Mouse (Mus musculus): ENCODE data around the gene Ptgdr2. TPM values are rescaled to one million over a fixed set of nuclear protein-coding genes. Genes with fewer than 3 reads are reported as not detected.

The Ptgdr2 gene
- total RNA-seq, 4 experiments from 2014 or later, result 0.09 to 0.27 (median 0.24) TPM; not detected in 1

DNA sequence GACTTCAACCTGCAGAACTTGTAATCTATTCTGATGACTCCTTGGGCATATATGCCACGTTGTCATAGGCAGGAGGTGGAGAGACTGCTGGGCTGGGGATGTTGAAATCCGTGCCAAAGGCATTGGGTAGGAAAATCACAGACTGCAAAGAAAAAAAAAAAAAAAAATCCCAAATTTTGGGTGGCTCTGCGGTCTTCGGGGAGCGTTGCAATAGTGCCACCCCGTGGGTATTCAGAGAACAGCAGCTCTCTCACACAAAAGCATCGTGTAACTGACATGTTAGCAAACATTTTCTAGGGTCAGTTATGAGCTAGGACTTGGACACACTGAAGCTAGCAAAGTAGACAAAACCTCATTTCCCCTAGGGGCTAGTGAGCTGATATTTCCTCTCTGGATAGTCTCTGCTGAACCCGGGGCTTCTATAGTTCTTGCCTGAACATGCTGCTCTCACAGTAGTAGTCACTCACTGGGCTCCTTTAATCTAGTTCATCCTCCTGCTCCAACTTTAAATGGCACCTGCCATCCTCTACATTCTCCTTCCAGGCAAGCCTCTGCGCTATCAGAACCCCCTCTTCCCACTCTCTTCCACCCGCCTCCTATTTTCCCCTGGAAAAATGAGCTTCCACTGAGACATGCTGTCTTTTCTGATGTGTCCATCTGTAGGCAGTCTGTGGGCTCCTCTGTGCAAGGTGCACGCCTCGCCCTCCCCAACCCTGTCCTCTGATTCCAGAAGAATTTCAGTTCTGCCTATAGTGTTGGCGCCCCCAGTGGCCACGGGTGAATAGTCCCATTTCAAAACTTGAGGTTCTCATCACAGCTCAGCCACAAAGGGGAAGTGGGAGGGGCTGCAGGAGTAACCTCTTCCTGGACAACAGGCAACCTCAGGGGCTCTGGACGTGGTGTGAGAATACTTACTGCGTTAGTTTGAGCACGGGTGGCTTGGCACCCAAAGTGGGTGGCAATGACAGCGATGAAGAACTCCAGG is 42.5 kb downstream of the Ptgdr2 start:
- DNase-seq, result peak; percentile 58

DNA sequence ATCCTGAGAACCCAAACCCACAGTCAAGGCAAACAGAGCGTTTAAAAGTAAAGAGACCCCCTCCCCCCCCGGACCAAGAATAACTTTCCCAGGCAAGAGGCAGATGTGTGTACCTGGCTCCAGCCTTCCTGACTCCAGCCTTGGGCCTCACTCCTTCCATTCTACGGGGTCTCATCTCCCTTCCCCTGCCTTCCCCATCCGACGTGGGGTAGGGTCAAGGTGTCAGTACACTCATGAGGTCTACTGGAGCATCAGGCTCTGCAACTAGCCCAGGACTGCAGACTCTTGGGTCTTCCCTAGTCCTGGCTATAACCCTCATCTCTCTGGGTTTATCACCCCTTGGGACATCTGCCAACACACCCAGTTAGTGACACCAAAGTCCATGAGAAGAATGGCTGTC is 43.2 kb downstream of the Ptgdr2 start:
- DNase-seq, result no peak

DNA sequence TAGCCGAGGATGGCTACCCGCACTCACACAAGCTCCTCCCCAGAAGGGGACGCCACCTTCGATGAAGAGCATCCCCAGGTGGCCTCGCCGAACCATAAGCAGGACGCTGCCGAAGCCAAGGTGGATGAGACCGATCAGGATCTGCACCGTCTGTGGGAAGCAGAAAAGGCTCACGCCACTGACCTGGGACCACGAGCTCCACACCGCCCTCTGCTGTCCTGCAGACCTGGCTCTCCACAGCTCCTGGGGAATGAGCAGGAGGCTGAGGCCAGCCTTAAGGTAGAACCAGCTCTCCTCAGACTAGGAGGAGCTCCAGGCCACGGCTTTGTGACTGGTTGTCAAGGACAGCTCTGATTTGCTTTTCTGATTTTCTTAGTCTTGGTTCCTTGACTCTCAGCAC is 46.2 kb downstream of the Ptgdr2 start:
- DNase-seq, result no peak

DNA sequence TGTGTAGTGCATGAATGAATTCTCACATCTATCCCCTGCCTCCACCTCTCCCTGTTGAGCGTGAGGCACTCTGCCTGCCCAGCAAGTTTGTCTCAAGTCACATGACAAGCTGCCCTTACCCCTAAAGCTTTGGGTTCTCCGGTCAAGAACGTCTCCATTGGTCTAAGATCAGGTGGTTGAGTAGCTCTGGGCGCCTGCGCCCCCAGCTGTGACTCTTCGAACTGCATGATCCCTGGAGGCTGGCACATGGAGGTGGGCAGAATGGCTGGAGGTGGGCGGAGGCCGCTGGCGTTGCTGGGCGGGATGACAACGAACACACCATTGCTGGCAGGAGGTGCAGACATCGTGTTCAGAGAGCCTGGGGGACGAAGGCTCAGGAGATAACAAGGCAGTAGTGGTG is 47.6 kb downstream of the Ptgdr2 start:
- DNase-seq, result no peak

DNA sequence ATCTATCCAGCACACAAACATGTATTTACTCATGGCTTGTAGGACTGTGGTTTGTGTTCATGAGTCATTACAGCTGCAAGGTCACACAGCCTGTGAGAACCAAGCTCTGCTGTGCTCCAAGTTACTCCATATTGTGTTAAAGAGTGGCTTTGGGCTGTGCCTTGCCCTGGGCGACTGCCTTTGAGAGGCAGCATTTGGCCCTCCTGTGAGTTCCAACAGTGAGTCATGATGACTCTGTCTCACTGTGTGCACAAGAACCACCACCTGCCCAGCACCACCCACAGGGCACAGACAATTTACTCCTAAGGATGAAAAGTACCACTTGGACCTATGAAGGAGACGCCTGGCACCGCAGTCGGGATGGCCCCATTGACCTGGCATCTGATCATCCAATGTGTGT is 48.9 kb downstream of the Ptgdr2 start:
- peak; percentile 37 for DNase-seq

DNA sequence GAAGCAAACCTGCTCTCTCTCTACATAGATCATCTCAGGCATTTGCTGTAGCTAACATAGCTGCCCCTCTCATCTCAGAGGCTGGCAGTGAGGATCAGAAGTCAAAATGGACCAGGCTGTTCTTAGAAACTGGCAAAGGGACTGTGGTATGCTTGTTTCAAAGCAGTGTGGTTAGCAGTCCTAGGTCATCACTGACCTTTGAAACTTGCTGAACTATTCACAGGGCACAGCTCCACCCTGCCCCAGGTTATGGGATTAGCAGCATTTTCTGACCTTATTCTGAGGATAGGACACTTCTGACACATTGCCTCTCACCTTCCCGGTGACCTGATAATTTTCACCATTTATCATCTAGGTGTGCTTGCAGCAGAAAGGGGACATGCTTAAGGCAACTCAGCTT is 51.6 kb downstream of the Ptgdr2 start:
- DNase-seq, result no peak

DNA sequence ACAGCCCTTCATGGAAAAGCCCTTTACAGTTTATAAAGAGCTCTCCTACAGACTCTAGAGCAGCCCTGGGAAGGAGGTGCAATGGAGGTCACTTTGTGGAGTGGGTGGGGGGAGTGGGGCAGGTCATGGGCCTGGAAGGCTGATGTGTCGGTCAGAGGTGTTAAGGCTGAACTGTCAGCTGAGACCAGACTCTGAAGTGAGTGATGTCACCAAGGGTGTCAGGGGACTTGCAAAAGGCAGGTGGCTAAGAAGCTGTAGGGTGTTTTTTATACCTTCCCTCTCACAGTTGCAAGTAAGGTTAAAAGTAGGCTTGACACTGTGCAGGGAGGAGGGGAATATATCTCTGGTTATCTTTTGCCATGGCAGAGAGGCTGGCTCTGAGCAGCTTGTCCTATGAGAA is 53.8 kb downstream of the Ptgdr2 start:
- DNase-seq, result no peak

DNA sequence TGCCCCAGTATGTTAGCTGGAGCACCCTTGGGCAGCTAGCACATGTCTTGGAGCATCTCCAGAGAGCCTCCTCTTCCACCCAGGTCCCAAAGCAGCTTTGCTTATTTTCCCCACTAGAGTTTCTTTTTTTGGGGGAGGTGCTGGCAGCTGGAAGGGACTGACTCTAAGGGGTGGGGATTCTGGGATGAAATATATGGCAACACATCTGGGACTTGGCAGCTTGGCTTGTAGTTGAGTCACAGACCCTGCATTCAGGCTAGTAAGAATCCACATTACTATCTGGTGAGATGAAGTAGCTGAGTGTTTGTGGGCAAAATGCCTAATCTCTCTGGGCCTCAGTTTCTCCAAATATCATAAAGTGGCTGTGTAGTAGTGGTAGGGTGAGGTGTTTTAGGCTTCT is 55.0 kb downstream of the Ptgdr2 start:
- DNase-seq, result no peak

Other genes with a start within 250 kb of the Ptgdr2 start
- gene Vps37c, start 248.4 kb upstream of the Ptgdr2 start, total RNA-seq (2022), result 10 to 100 TPM; 24.3 to 40.8 (median 25.3) TPM
- under 1 TPM in 2 of 4 experiments, not detected in 2; 0.12 to 0.27 TPM for gene Cd5, start 198.2 kb upstream of the Ptgdr2 start, total RNA-seq (2022)
- under 1 TPM in 2 of 4 experiments, not detected in 2; 0.18 to 0.30 TPM for gene Cd6, start 107.1 kb upstream of the Ptgdr2 start, total RNA-seq (2022)
- 1 to 10 TPM; 3.7 to 8.4 (median 5.1) TPM for gene Slc15a3, start 97.4 kb upstream of the Ptgdr2 start, total RNA-seq (2022)
- 10 to 100 TPM; 39.0 to 47.6 (median 39.9) TPM for gene Tmem132a, start 67.2 kb upstream of the Ptgdr2 start, total RNA-seq (2022)
- 100 to 1,000 TPM; 132 to 209 (median 153) TPM for gene Tmem109, start 55.2 kb upstream of the Ptgdr2 start, total RNA-seq (2022)
- 100 to 1,000 TPM; 202 to 232 (median 221) TPM for gene Prpf19, start 41.9 kb upstream of the Ptgdr2 start, total RNA-seq (2022)
- not detected for gene Zp1, start 16.5 kb upstream of the Ptgdr2 start, total RNA-seq (2022)
- 10 to 100 TPM; 13.6 to 20.2 (median 17.0) TPM for gene Ccdc86, start 12.1 kb downstream of the Ptgdr2 start, total RNA-seq (2022)
- 10 to 100 TPM in 2 of 4 experiments, 1 to 10 TPM in 1, not detected in 1; 1.1 to 60.0 (median 24.4) TPM for gene Ms4a10, start 37.5 kb downstream of the Ptgdr2 start, total RNA-seq (2022)
- not detected for gene Ms4a15, start 56.1 kb downstream of the Ptgdr2 start, total RNA-seq (2022)
- not detected for gene Ms4a18, start 80.9 kb downstream of the Ptgdr2 start, total RNA-seq (2022)
- 1 to 10 TPM; 4.5 to 6.1 (median 5.1) TPM for gene Ms4a8a, start 143.9 kb downstream of the Ptgdr2 start, total RNA-seq (2022)
- not detected for gene 1700017D01Rik, start 193.7 kb downstream of the Ptgdr2 start, total RNA-seq (2022)
- gene 1700025F22Rik, start 228.2 kb downstream of the Ptgdr2 start, total RNA-seq (2022), result not detected